Mouse (Mus musculus): ENCODE measurements at regions not wholly inside any gene's neighbourhood (a gene's known extent, or its start where the extent isn't known, plus 50 kb on each side); places are given as distances from the start of the nearest gene placed in this dataset.

- TF ChIP-seq GATA1 (IDR thresholded peaks at IDR 0.05; ENCODE audit: borderline replicate concordance, low read length) (no peak), FLI1 (IDR thresholded peaks at IDR 0.05; ENCODE audit: low read length) (no peak)
These were observed 73.7 kb upstream of the Rnaseh2b start for GRCm38 (mm10) chr14:62218716-62219115.

Measured in megakaryocyte, embryonic 14.5 days (primary cell).